ENCODE assay signal across 33 mouse cellular contexts in the genomic region with DNA sequence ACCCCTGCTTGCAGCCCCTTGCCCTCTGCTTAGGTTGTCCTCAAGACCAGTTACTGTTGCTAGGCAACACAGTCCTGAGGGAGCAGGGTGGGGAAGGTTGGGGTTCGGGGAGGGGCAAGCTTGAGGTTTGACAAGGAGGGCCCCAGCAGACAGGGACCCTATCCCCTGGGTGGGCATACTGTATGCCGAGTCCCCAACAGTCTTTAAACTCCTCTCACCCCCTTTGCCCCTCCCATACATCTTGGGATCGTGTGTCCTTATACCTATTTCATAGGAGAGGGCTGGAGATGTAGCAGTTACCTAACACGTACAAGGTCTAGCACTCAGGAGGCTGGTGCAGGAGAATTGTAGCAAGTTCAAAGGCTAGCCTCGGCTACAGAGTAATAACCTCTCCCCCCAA. TPM values are rescaled to one million over a fixed set of nuclear protein-coding genes. Genes with fewer than 3 reads are reported as not detected.
"Had no signal": no experiment of that assay in that cellular context is flagged by ENCODE, and none has a peak within 500 bp of the region (broad histone marks: within the 10 kb centered on the region; RNA-seq: fewer than 3 reads in every experiment).

No protein-coding gene starts in this region.

- ATAC-seq: hindbrain, embryonic 16.5 days; inflammation-experienced regulatory T-cells, adult 6 months; intestine, embryonic 15.5 days; intestine, embryonic 16.5 days; intestine, postnatal 0 days had no signal

- DNase-seq: heart, postnatal 10 days; heart, postnatal 14 days; heart, postnatal 4 days; kidney, adult 11 months; kidney, adult 18-20 months; kidney, adult 2 months; kidney, adult 8-10 months; kidney, adult 9 months; kidney, postnatal 10 days; kidney, postnatal 14 days; kidney, postnatal 25 days; kidney, postnatal 36 days; kidney, postnatal 4 days; layer of hippocampus, adult 9-11 months; layer of hippocampus, postnatal 36 days had no signal

- H3K36me3 ChIP-seq: heart, embryonic 10.5 days; heart, embryonic 12.5 days; heart, embryonic 13.5 days; heart, embryonic 15.5 days; hindbrain, embryonic 10.5 days; hindbrain, embryonic 12.5 days; hindbrain, embryonic 15.5 days; intestine, embryonic 15.5 days; kidney, embryonic 15.5 days had no signal

- H3K4me2 ChIP-seq: heart, embryonic 11.5 days; heart, embryonic 12.5 days; heart, embryonic 13.5 days; heart, embryonic 15.5 days; hindbrain, embryonic 12.5 days; hindbrain, embryonic 14.5 days; hindbrain, embryonic 15.5 days; intestine, embryonic 15.5 days; kidney, embryonic 15.5 days had no signal

- H3K27me3 ChIP-seq: heart, embryonic 12.5 days; heart, embryonic 13.5 days; heart, embryonic 15.5 days; hindbrain, embryonic 12.5 days; hindbrain, embryonic 15.5 days; intestine, embryonic 15.5 days; kidney, embryonic 15.5 days had no signal

- H3K4me3 ChIP-seq: heart, embryonic 10.5 days; heart, embryonic 12.5 days; heart, embryonic 13.5 days; heart, embryonic 15.5 days; hindbrain, embryonic 10.5 days; hindbrain, embryonic 12.5 days; hindbrain, embryonic 15.5 days; intestine, embryonic 15.5 days; kidney, embryonic 15.5 days; layer of hippocampus, adult 2 months; left cerebral cortex, adult 2 months had no signal

- H3K9ac ChIP-seq: heart, embryonic 12.5 days; heart, embryonic 13.5 days; heart, embryonic 15.5 days; hindbrain, embryonic 12.5 days; hindbrain, embryonic 14.5 days; hindbrain, embryonic 15.5 days; intestine, embryonic 15.5 days; kidney, embryonic 15.5 days had no signal

- H3K9me3 ChIP-seq: heart, embryonic 10.5 days; heart, embryonic 12.5 days; heart, embryonic 13.5 days; heart, embryonic 15.5 days; hindbrain, embryonic 10.5 days; hindbrain, embryonic 12.5 days; hindbrain, embryonic 15.5 days; intestine, embryonic 15.5 days; kidney, embryonic 15.5 days had no signal

- H3K27ac ChIP-seq: heart, embryonic 10.5 days; heart, embryonic 13.5 days; heart, embryonic 15.5 days; hindbrain, embryonic 10.5 days; hindbrain, embryonic 12.5 days; hindbrain, embryonic 14.5 days; hindbrain, embryonic 15.5 days; intestine, embryonic 15.5 days; kidney, embryonic 15.5 days; kidney, postnatal 0 days; layer of hippocampus, adult 2 months; left cerebral cortex, adult 2 months had no signal

RNA-seq across cellular contexts. Expression of a gene that starts 35.6 kb away (rescaled TPM):
- polyA plus RNA-seq: inflammation-experienced regulatory T-cells, adult 6 months had no signal
